Mouse (Mus musculus) heart, embryonic 15.5 days (tissue): ENCODE measurements around the gene Kcnmb4. TPM values are rescaled to one million over a fixed set of nuclear protein-coding genes. Genes with fewer than 3 reads are reported as not detected.

Experiments used
- ATAC-seq: fragments of 200-750 bp; cut with Nextera tagmentation; replicated peaks from 2 replicates; pipeline ENCODE4 v1.8.0; 2017; ENCODE audit warnings: low read depth, moderate TSS enrichment; ENCODE audit not compliant: insufficient number of reproducible peaks, insufficient read depth, low FRiP score
- H3K27ac ChIP-seq: fragments of 300-500 bp; sonication (generic); 2 replicates; pipeline ENCODE4 v1.5.1; 2015; ENCODE audit warnings: mild to moderate bottlenecking, inconsistent platforms
- H3K27me3 ChIP-seq: fragments of 300-500 bp; sonication (generic); 2 replicates; pipeline ENCODE4 v1.6.1; 2015; ENCODE audit warnings: inconsistent platforms
- H3K36me3 ChIP-seq: fragments of 300-500 bp; sonication (generic); 2 replicates; pipeline ENCODE4 v1.6.1; 2015; ENCODE audit warnings: mild to moderate bottlenecking, inconsistent platforms
- H3K4me1 ChIP-seq: fragments of 300-500 bp; sonication (generic); replicated peaks from 2 replicates; pipeline ENCODE4 v1.6.1; 2015; ENCODE audit warnings: inconsistent platforms
- H3K4me2 ChIP-seq: fragments of 300-500 bp; sonication (generic); 2 replicates; pipeline ENCODE4 v1.6.1; 2015; ENCODE audit warnings: inconsistent platforms, mild to moderate bottlenecking, moderate library complexity
- H3K4me3 ChIP-seq: fragments of 300-500 bp; sonication (generic); 2 replicates; pipeline ENCODE4 v1.5.1; 2015; ENCODE audit warnings: mild to moderate bottlenecking, inconsistent platforms
- H3K9ac ChIP-seq: fragments of 300-500 bp; sonication (generic); 2 replicates; pipeline ENCODE4 v1.6.1; 2015; ENCODE audit warnings: mild to moderate bottlenecking, inconsistent platforms
- H3K9me3 ChIP-seq: fragments of 300-500 bp; sonication (generic); replicated peaks from 2 replicates; pipeline ENCODE4 v1.6.1; 2016; ENCODE audit warnings: inconsistent platforms
- WGBS: fragments of 180-500 bp; shearing (Covaris S2); methylation state at CpG from one replicate; pipeline ENCODE4 v1.1.7; 2015; ENCODE audit warnings: mixed read lengths; 5-methylcytosine and 5-hydroxymethylcytosine counted together
- polyA plus RNA-seq: library from polyadenylated mRNA; unstranded; fragments of >200 nt; fragmentation: Nextera tagmentation; extraction: Ambion mirVana; gene quantifications from 2 replicates; pipeline ENCODE4 v1.2.1, GENCODE M21; 2015

Gene Kcnmb4
- polyA plus RNA-seq, 1 experiment from 2014 or later, result 3.7 TPM

DNA sequence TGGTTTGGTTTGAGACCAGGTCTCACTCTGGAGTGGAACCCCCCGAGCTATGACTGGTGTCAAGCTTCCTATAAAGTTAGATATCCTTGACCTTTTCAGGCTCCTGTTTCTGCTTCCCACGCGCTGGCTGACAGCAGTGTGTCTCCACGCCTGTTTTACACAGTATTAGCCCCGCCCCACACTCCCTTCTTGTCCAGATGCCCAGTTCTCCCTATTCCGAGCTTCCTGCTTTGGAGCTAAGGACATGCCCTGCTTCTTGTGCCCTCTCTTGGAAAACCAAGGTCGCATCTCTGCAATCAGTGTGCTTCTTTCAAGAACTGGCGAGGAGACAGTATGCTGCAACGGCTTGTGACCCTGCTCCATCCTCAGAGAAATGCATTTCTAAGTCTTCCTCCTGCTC is 23.1 kb downstream of the Kcnmb4 start:
- no peak overlapping the region for H3K4me3 ChIP-seq
- H3K27ac ChIP-seq, result no peak overlapping the region
- 62% methylated on average over 9 of the region's 9 CpGs for WGBS
- H3K27me3 ChIP-seq, result no peaks in the 10 kb centered on the region
- no peaks in the 10 kb centered on the region for H3K36me3 ChIP-seq
- no peak for ATAC-seq
- H3K4me1 ChIP-seq, result peaks cover 3% of the 10 kb centered on the region; the same call in 1 of the 2 replicates
- H3K9me3 ChIP-seq, result no peaks in the 10 kb centered on the region
- H3K4me2 ChIP-seq, result no peak overlapping the region
- no peak overlapping the region for H3K9ac ChIP-seq

DNA sequence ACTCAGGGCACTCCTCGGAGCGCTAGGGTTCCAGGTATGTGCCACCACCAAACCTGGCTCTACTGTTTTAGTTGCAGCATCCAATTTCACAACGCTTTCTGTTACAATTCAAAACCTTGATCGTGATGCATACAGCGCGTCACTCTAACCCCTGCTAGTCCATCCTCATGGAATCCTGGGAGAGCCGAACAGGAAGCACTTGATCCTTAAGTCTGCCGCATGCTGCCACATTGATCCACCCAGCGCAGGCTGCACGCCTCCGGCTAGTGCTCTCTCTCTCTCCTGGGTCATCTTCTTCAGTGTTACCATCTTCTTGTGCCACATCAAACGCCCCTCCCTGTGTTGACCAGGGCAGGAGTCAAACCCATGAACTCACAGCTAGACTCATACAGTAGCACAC is 25.5 kb downstream of the Kcnmb4 start:
- no peaks in the 10 kb centered on the region for H3K36me3 ChIP-seq
- H3K27ac ChIP-seq, result no peak overlapping the region
- no peak overlapping the region for H3K9ac ChIP-seq
- H3K9me3 ChIP-seq, result no peaks in the 10 kb centered on the region
- no peak overlapping the region for H3K4me3 ChIP-seq
- H3K27me3 ChIP-seq, result no peaks in the 10 kb centered on the region
- 93% methylated on average over 12 of the region's 12 CpGs for WGBS
- peaks cover 3% of the 10 kb centered on the region; the same call in 1 of the 2 replicates for H3K4me1 ChIP-seq
- no peak for ATAC-seq
- H3K4me2 ChIP-seq, result no peak overlapping the region

DNA sequence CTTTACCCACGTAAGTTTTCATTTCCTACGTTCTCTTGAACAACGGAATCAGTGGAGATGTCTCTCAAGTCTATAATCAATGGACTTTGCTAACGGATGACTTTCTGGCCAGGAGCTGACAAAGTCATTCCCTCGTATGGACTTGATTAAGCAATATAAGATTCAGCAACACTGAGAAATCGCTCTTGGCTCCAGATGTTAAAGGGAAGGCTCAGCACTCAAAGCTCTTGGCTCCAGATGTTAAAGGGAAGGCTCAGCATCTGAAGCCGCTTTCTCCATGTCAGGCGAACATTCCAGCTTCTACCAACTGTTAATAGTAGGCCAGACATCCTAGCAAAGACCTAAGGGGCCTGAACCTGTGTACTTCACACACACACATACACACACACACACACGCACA is 26.5 kb downstream of the Kcnmb4 start:
- no peak for ATAC-seq
- Histone ChIP-seq H3K4me1 (peaks cover 3% of the 10 kb centered on the region; the same call in 1 of the 2 replicates), H3K4me2 (no peak overlapping the region), H3K27me3 (no peaks in the 10 kb centered on the region), H3K36me3 (no peaks in the 10 kb centered on the region), H3K9me3 (no peaks in the 10 kb centered on the region), H3K4me3 (no peak overlapping the region), H3K27ac (no peak overlapping the region), H3K9ac (no peak overlapping the region)
- WGBS, result 87% methylated on average over 9 of the region's 9 CpGs

DNA sequence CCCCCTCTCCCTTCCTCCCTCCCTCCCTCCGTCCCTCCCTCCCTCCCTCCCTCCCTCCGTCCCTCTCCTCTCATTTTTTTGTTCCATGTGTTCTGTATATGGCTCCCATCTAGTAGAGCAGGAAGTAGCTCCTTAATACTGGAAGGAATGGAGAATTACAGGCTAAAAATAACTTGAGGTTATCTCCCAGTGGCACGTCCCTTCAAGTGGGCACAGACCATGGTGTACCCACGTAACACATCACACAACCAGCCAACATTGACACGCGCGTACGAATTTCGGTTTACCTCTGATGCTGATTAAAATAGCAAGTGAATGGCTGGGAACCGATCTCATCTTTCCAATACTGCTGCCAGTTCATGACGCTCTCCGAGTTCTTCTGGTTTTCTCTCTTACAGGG is 27.6 kb downstream of the Kcnmb4 start:
- 60% methylated on average over 10 of the region's 12 CpGs for WGBS
- ATAC-seq, result peak; percentile 58; the same call in 1 of the 2 replicates
- Histone ChIP-seq H3K9ac (no peak overlapping the region), H3K36me3 (no peaks in the 10 kb centered on the region), H3K4me3 (no peak overlapping the region), H3K4me2 (no peak overlapping the region), H3K9me3 (no peaks in the 10 kb centered on the region), H3K27ac (no peak overlapping the region), H3K27me3 (no peaks in the 10 kb centered on the region), H3K4me1 (peaks cover 3% of the 10 kb centered on the region; the same call in 1 of the 2 replicates)

DNA sequence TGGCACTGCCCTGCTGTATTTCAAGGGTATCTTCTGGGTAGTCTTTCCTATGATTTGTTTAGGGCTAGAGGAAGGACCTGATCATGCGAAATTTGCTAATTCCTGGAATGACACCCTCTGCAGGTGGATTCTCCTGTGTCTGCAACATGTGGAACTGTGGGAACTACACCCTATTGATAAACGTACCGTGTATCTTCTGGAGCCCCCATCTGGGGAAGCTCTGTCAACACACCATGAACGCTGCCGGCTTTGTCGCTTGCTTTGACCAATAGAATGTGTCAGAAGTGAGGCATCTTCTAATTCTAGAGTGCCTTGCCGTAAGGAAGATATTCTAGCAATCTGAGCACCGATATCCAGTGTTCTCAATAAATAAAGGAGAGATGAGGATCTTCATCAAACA is 28.9 kb downstream of the Kcnmb4 start:
- Histone ChIP-seq H3K4me2 (no peak overlapping the region), H3K27me3 (no peaks in the 10 kb centered on the region), H3K27ac (no peak overlapping the region), H3K4me3 (no peak overlapping the region), H3K9ac (no peak overlapping the region), H3K36me3 (no peaks in the 10 kb centered on the region), H3K4me1 (0 out of 2 replicates have a peak, but pooled peaks cover 3% of the 10 kb centered on the region), H3K9me3 (no peaks in the 10 kb centered on the region)
- no peak for ATAC-seq
- WGBS, result 88% methylated on average over 8 of the region's 8 CpGs

DNA sequence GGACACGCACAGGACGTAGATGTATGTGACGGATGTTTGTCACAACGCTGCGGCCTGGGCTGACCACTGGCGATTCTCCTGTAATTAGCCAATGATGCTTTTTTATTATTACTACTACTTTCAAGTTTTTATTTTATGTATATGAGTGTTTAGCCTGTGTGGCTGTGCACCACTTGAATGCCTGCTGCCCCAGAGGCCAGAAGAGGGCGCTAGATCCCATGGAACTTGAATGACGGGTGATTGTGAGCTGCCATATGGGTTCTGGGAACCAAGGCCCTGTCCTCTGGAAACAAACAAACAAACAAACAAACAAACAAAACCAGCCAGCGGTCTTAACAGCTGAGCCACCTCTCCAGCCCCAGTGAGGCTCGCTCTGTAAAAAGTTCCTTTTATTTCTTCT is 29.3 kb downstream of the Kcnmb4 start:
- 92% methylated on average over 10 of the region's 10 CpGs for WGBS
- H3K27me3 ChIP-seq, result no peaks in the 10 kb centered on the region

DNA sequence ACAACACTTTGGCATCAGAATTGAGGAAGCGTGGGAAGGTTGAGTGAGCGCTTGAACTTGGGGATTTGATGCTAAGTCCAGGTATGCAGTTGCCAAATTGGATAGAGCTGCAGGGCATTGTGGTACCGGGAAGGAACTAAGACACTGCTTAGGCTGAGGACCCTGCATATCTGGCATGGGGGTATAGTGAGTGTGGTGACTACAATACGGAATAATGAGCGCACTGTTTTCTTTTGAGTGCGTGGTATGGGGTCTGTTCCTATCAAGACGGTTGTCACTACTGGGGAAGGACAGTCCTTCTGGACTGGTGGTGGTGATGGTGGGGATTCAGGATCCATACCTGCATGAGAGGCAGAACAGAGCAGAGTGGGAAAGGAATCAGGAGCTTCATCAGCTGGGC is 32.7 kb downstream of the Kcnmb4 start:
- Histone ChIP-seq H3K27ac (no peak overlapping the region), H3K27me3 (no peaks in the 10 kb centered on the region), H3K9ac (no peak overlapping the region), H3K4me2 (peak overlapping the region; percentile 47; the same call in 1 of the 2 replicates), H3K9me3 (peaks cover 12% of the 10 kb centered on the region), H3K4me3 (no peak overlapping the region), H3K36me3 (0 out of 2 replicates have a peak, but pooled peaks cover 3% of the 10 kb centered on the region), H3K4me1 (0 out of 2 replicates have a peak, but pooled peaks cover 3% of the 10 kb centered on the region)
- 90% methylated on average over 7 of the region's 7 CpGs for WGBS
- ATAC-seq, result no peak

More for the DNA sequence above, 29.3 kb downstream of the Kcnmb4 start:
- Histone ChIP-seq H3K4me1 (0 out of 2 replicates have a peak, but pooled peaks cover 3% of the 10 kb centered on the region), H3K36me3 (no peaks in the 10 kb centered on the region), H3K9ac (no peak overlapping the region), H3K27ac (no peak overlapping the region), H3K4me3 (no peak overlapping the region), H3K9me3 (no peaks in the 10 kb centered on the region), H3K4me2 (no peak overlapping the region)
- no peak for ATAC-seq

DNA sequence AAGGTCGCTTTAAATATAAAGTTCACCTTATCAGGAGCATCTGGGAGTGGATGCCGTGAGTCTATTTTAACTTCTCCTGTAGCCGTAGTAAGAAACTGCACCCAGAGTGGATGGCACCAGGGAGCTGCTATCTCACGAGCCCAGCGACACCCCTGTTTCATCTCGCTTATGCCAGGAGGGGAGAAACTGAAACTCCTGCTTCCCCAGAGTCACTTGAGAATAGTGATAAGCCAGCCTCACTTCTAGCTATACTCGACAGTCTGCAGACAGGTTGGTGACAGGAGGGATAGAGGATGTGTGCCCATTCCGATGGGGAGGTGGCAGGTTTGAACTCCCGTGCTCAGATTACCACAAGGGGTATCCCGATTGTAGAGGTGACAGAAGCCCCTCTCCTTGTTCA is 33.6 kb downstream of the Kcnmb4 start:
- no peaks in the 10 kb centered on the region for H3K27me3 ChIP-seq
- H3K4me3 ChIP-seq, result peak overlapping the region; percentile 3; the same call in 1 of the 2 replicates
- 42% methylated on average over 10 of the region's 10 CpGs for WGBS
- 0 out of 2 replicates have a peak, but pooled peaks cover 3% of the 10 kb centered on the region for H3K36me3 ChIP-seq
- H3K27ac ChIP-seq, result no peak overlapping the region; the same call in 1 of the 2 replicates
- H3K9me3 ChIP-seq, result peaks cover 12% of the 10 kb centered on the region
- 0 out of 2 replicates have a peak, but pooled peaks cover 3% of the 10 kb centered on the region for H3K4me1 ChIP-seq
- ATAC-seq, result 0 out of 2 replicates have a peak, but pooled peaks have one; percentile 51
- no peak overlapping the region for H3K9ac ChIP-seq
- H3K4me2 ChIP-seq, result peak overlapping the region; percentile 47

DNA sequence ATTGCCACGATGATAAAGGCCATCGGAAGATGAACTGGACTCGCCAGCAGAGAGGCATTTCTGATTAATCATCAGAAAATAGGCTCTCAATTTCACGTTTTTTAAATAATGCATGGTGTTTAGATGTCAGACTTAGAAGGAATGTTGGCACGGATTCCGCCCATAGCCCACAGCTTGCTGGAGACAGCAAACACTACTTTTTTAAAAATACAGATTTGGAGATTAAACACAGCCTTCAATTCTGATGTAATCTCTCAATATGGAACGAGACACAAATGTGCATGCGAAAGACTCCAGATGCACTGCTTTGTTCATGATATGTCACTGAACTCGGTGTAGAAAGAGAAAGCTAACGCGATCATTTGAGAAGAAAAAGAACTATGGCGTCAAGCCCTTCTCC is 38.2 kb downstream of the Kcnmb4 start:
- ATAC-seq, result no peak
- 0 out of 2 replicates have a peak, but pooled peaks cover 3% of the 10 kb centered on the region for H3K36me3 ChIP-seq
- WGBS, result 84% methylated on average over 12 of the region's 12 CpGs

DNA sequence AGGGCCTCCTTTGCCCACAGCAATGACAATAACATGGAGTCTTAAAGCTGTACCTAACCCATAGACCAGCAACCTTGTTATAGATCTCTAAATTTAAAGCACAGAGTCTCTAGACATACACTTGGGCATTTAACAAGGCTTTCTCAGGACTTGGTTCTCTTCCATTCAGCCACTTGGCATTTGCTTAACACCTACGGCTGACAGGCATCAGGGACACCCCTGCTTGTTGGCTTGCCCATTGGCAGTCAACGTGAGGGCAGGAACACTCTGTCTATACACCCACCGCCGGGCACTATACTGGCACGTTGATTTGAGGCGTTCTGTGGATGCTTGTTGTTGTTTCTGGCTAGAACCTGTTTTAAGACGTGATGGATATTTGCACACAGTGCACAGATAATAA is 41.3 kb downstream of the Kcnmb4 start:
- Histone ChIP-seq H3K4me1 (no peaks in the 10 kb centered on the region), H3K9me3 (no peaks in the 10 kb centered on the region), H3K27me3 (no peaks in the 10 kb centered on the region), H3K36me3 (no peaks in the 10 kb centered on the region), H3K27ac (no peak overlapping the region), H3K4me2 (no peak overlapping the region), H3K4me3 (no peak overlapping the region), H3K9ac (no peak overlapping the region)
- ATAC-seq, result no peak
- 65% methylated on average over 7 of the region's 7 CpGs for WGBS

More for the DNA sequence above, 38.2 kb downstream of the Kcnmb4 start:
- Histone ChIP-seq H3K9ac (no peak overlapping the region), H3K4me2 (no peak overlapping the region), H3K27me3 (no peaks in the 10 kb centered on the region), H3K27ac (no peak overlapping the region), H3K9me3 (peaks cover 12% of the 10 kb centered on the region), H3K4me1 (0 out of 2 replicates have a peak, but pooled peaks cover 2% of the 10 kb centered on the region), H3K4me3 (no peak overlapping the region)

DNA sequence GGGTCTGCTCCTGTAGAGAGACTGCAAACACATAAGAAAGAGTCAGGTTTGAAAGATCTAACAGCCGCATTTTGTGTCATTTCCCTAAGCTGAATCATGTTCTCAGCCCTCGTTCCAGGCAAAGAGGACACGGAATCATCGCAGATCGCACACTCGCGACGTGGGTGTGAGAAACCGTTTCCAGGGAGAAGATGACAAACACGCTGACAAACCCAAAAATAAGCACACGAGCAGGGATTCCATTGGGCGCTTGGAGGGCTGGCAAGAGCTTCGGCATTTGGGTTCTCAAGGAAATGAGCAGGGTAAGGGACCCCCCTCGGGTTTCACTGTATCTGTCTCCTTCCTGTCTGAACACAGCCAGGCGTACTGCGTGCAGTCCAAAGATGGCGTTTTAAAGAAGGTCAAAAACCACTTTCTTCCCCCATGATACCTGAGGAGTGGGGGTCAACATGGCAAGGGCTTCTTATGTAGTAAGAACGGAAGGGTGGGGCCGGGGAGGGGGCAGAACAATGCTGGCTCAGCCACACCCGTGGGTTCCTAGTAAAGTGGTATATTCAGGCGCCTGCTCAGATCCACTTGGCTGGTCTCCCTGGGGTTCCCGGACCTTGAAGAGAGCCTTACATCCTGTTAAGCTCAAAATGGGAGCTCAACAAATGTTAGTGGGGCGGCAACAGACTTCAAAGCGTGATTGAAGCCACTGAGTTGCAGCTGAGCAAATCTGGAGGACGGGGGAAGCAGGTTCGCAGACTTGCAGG is 45.5 kb downstream of the Kcnmb4 start:
- H3K9me3 ChIP-seq, result no peaks in the 10 kb centered on the region
- no peak overlapping the region for H3K9ac ChIP-seq
- H3K27me3 ChIP-seq, result no peaks in the 10 kb centered on the region
- no peaks in the 10 kb centered on the region for H3K36me3 ChIP-seq
- H3K4me1 ChIP-seq, result no peaks in the 10 kb centered on the region
- no peak overlapping the region for H3K27ac ChIP-seq
- H3K4me2 ChIP-seq, result no peak overlapping the region
- H3K4me3 ChIP-seq, result no peak overlapping the region
- 89% methylated on average over 26 of the region's 26 CpGs for WGBS
- ATAC-seq, result no peak

DNA sequence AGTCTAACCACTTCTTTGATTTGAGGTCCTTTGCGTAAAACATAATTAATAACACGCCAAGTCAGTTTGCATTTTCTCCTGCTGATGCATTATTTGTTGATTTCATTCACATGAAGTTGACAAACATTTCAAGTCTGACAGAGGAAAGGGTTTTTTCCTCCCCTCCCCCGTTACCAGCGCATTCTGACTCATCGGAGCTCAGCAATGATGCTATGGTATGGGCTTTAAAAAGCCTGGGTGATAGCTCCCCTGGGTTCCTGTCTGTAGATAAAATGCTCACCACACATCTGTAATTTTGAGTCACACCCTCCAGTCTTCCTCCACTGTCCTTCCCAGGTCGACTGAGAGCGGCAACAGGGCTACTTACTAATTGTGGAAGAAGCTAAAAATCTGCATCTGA is 47.5 kb downstream of the Kcnmb4 start:
- H3K4me3 ChIP-seq, result no peak overlapping the region
- H3K27me3 ChIP-seq, result no peaks in the 10 kb centered on the region
- H3K9me3 ChIP-seq, result no peaks in the 10 kb centered on the region
- no peak overlapping the region for H3K4me2 ChIP-seq
- ATAC-seq, result no peak
- H3K9ac ChIP-seq, result no peak overlapping the region
- no peak overlapping the region for H3K27ac ChIP-seq
- WGBS, result 66% methylated on average over 7 of the region's 7 CpGs
- no peaks in the 10 kb centered on the region for H3K36me3 ChIP-seq
- no peaks in the 10 kb centered on the region for H3K4me1 ChIP-seq
